Mouse (Mus musculus) CH12.LX (cell line): ENCODE data around the gene Hmox2. TPM values are rescaled to one million over a fixed set of nuclear protein-coding genes. Genes with fewer than 3 reads are reported as not detected.

Source experiments
- DNase-seq: peaks from one replicate; pipeline ENCODE4 v3.0.0-alpha.2; 2013; ENCODE audit errors: extremely low read depth
- H3K27ac ChIP-seq: 2 replicates; pipeline ENCODE4 v1.5.1; 2012; ENCODE audit warnings: low read depth, mild to moderate bottlenecking, control low read depth, moderate library complexity; ENCODE audit not compliant: insufficient read depth
- H3K27me3 ChIP-seq: replicated peaks from 2 replicates; pipeline ENCODE3; 2012; ENCODE audit warnings: inconsistent platforms
- H3K36me3 ChIP-seq, 2 experiments: replicated peaks in 1 of 2; 2 replicates each; pipeline versions ENCODE3 to v1.6.1; 2012; ENCODE audit warnings: inconsistent platforms in 1 of 2, low read length in 1 of 2, mild to moderate bottlenecking in 1 of 2, mixed read lengths in 1 of 2, moderate library complexity in 1 of 2; ENCODE audit not compliant: control insufficient read depth in 1 of 2, insufficient read depth in 1 of 2
- H3K4me1 ChIP-seq, 2 experiments: 2 replicates each; pipeline ENCODE4 v1.6.1; 2012; ENCODE audit warnings: inconsistent platforms in 1 of 2, moderate library complexity in 1 of 2; ENCODE audit not compliant: insufficient read depth in 2 of 2, control insufficient read depth in 1 of 2
- H3K4me2 ChIP-seq: 2 replicates; pipeline ENCODE4 v1.6.1; 2012; ENCODE audit warnings: low read depth, mild to moderate bottlenecking, control low read depth; ENCODE audit not compliant: poor library complexity, insufficient read depth, severe bottlenecking
- H3K4me3 ChIP-seq, 3 experiments: fragments of 150-350 bp in 1 of 3; sonication (generic) in 1 of 3; replicated peaks in 1 of 3; 2 replicates each; pipeline versions ENCODE3 to v1.5.1; 2011 to 2012; ENCODE audit warnings: low read depth in 2 of 3, low read length in 2 of 3, mild to moderate bottlenecking in 2 of 3, moderate library complexity in 2 of 3, control low read depth in 1 of 3, improper control_type of control experiment in 1 of 3, inconsistent platforms in 1 of 3, mixed read lengths in 1 of 3; ENCODE audit not compliant: poor library complexity in 1 of 3
- H3K79me2 ChIP-seq: replicated peaks from 2 replicates; pipeline ENCODE4 v1.6.1; 2012; ENCODE audit warnings: mild to moderate bottlenecking, moderate library complexity; ENCODE audit not compliant: control insufficient read depth, poor library complexity, insufficient read depth, severe bottlenecking; ENCODE audit errors: extremely low read depth
- H3K9ac ChIP-seq: 2 replicates; pipeline ENCODE4 v1.6.1; 2012; ENCODE audit warnings: low read depth, mild to moderate bottlenecking, control low read depth, moderate library complexity; ENCODE audit not compliant: insufficient read depth
- H3K9me3 ChIP-seq: replicated peaks from 2 replicates; pipeline ENCODE3; 2012; ENCODE audit warnings: low read length, inconsistent platforms, mixed read lengths
- CHD1 ChIP-seq: IDR thresholded peaks from 2 replicates; pipeline ENCODE4 v1.6.1; 2012; ENCODE audit warnings: low read depth, low read length, improper control_type of control experiment, inconsistent platforms
- CTCF ChIP-seq, 2 experiments: IDR thresholded peaks in 1 of 2; conservative IDR thresholded peaks in 1 of 2; 2 replicates each; pipeline ENCODE4 v1.5.1; 2011 to 2012; ENCODE audit warnings: low read depth in 2 of 2, low read length in 2 of 2, improper control_type of control experiment in 1 of 2, inconsistent platforms in 1 of 2, mild to moderate bottlenecking in 1 of 2, moderate library complexity in 1 of 2
- E2F4 ChIP-seq: IDR thresholded peaks from 2 replicates; pipeline ENCODE4 v1.6.1; 2011; ENCODE audit warnings: low read depth, low read length, improper control_type of control experiment; ENCODE audit not compliant: insufficient replicate concordance
- EP300 ChIP-seq: IDR thresholded peaks from 2 replicates; pipeline ENCODE4 v1.6.1; 2011; ENCODE audit warnings: low read length, improper control_type of control experiment
- HCFC1 ChIP-seq: IDR thresholded peaks from 2 replicates; pipeline ENCODE4 v1.6.1; 2012; ENCODE audit warnings: low read depth, mild to moderate bottlenecking, inconsistent platforms, low read length, improper control_type of control experiment
- IRF4 ChIP-seq: IDR thresholded peaks from 2 replicates; pipeline ENCODE4 v1.6.1; 2014; ENCODE audit warnings: low read depth, mild to moderate bottlenecking, inconsistent platforms, low read length, improper control_type of control experiment
- JUN ChIP-seq: IDR thresholded peaks from 2 replicates; pipeline ENCODE4 v1.6.1; 2011; ENCODE audit warnings: low read depth, mild to moderate bottlenecking, low read length, improper control_type of control experiment, moderate library complexity; ENCODE audit not compliant: insufficient read depth
- KAT2A ChIP-seq: IDR thresholded peaks from 2 replicates; pipeline ENCODE4 v1.6.1; 2012; ENCODE audit warnings: low read length, improper control_type of control experiment, inconsistent platforms; ENCODE audit not compliant: insufficient replicate concordance
- MAFK ChIP-seq: IDR thresholded peaks from 2 replicates; pipeline ENCODE4 v1.6.1; 2011; ENCODE audit warnings: low read length, improper control_type of control experiment; ENCODE audit not compliant: insufficient replicate concordance
- MAZ ChIP-seq: IDR thresholded peaks from 2 replicates; pipeline ENCODE4 v1.6.1; 2012; ENCODE audit warnings: low read depth, mild to moderate bottlenecking, inconsistent platforms, low read length, improper control_type of control experiment, moderate library complexity
- MEF2A ChIP-seq: IDR thresholded peaks from 2 replicates; pipeline ENCODE4 v1.6.1; 2014; ENCODE audit warnings: low read depth, mild to moderate bottlenecking, inconsistent platforms, low read length, improper control_type of control experiment, borderline replicate concordance
- MXI1 ChIP-seq: IDR thresholded peaks from 2 replicates; pipeline ENCODE4 v1.6.1; 2011; ENCODE audit warnings: mild to moderate bottlenecking, low read depth, low read length, improper control_type of control experiment
- MYC ChIP-seq: IDR thresholded peaks from 2 replicates; pipeline ENCODE4 v1.6.1; 2011; ENCODE audit warnings: low read depth, mild to moderate bottlenecking, improper control_type of control experiment, low read length
- NELFE ChIP-seq: IDR thresholded peaks from 2 replicates; pipeline ENCODE4 v1.6.1; 2011; ENCODE audit warnings: low read depth, low read length, improper control_type of control experiment
- NRF1 ChIP-seq: IDR thresholded peaks from 2 replicates; pipeline ENCODE4 v1.6.1; 2014; ENCODE audit warnings: low read depth, mild to moderate bottlenecking, inconsistent platforms, low read length, improper control_type of control experiment, moderate library complexity
- PAX5 ChIP-seq: IDR thresholded peaks from 2 replicates; pipeline ENCODE4 v1.6.1; 2012; ENCODE audit warnings: low read length, inconsistent platforms, mixed read lengths
- POLR2A ChIP-seq: IDR thresholded peaks from 2 replicates; pipeline ENCODE4 v1.6.1; 2011; ENCODE audit warnings: low read depth, mild to moderate bottlenecking, improper control_type of control experiment, low read length
- RAD21 ChIP-seq: IDR thresholded peaks from 2 replicates; pipeline ENCODE4 v1.6.1; 2011; ENCODE audit warnings: low read depth, mild to moderate bottlenecking, low read length, improper control_type of control experiment, moderate library complexity
- SIN3A ChIP-seq: IDR thresholded peaks from 2 replicates; pipeline ENCODE4 v1.6.1; 2012; ENCODE audit warnings: low read length, improper control_type of control experiment, inconsistent platforms
- SMC3 ChIP-seq: IDR thresholded peaks from 2 replicates; pipeline ENCODE4 v1.6.1; 2011; ENCODE audit warnings: low read depth, low read length, improper control_type of control experiment
- TCF12 ChIP-seq: IDR thresholded peaks from 2 replicates; pipeline ENCODE4 v1.6.1; 2014; ENCODE audit warnings: low read depth, mild to moderate bottlenecking, inconsistent platforms, low read length, improper control_type of control experiment
- UBTF ChIP-seq: IDR thresholded peaks from 2 replicates; pipeline ENCODE4 v1.6.1; 2012; ENCODE audit warnings: low read depth, mild to moderate bottlenecking, inconsistent platforms, low read length, improper control_type of control experiment, moderate library complexity
- USF2 ChIP-seq: conservative IDR thresholded peaks from 2 replicates; pipeline ENCODE4 v1.6.1; 2011; ENCODE audit warnings: low read depth, low read length, improper control_type of control experiment
- ZKSCAN1 ChIP-seq: IDR thresholded peaks from 2 replicates; pipeline ENCODE4 v1.6.1; 2012; ENCODE audit warnings: low read depth, inconsistent platforms, low read length, improper control_type of control experiment, borderline replicate concordance
- ZNF384 ChIP-seq: IDR thresholded peaks from 2 replicates; pipeline ENCODE4 v1.6.1; 2012; ENCODE audit warnings: low read depth, low read length, improper control_type of control experiment, inconsistent platforms
- dilution Hi-C: fragments of 300-500 bp; cut with MboI; formaldehyde crosslinking; loops from 2 replicates; pipeline ENCODE4 v1.14.3; 2020; ENCODE audit warnings: low sequenced_read_pairs; ENCODE audit not compliant: extremely low pct_unique_long_range_greater_than_20kb, extremely low pct_ligation_motif_present
- in situ Hi-C: fragments of 300-500 bp; cut with MboI; formaldehyde crosslinking; loops from 3 replicates; pipeline ENCODE4 v1.14.3; 2019; ENCODE audit warnings: low sequenced_read_pairs, low pct_ligation_motif_present, low pct_unique_long_range_greater_than_20kb, mixed read lengths
- polyA plus RNA-seq: library from polyadenylated mRNA; unstranded; fragments of >175 nt; gene quantifications from 2 replicates; pipeline ENCODE4 v1.2.1, GENCODE M21; 2012; ENCODE audit warnings: low read depth; ENCODE audit not compliant: insufficient read length
- total RNA-seq, 2 experiments: library from RNA; depleted of rRNA; stranded (reverse); fragments of 300-350 nt in 1 of 2; fragments of >200 nt in 1 of 2; gene quantifications; 2 replicates each; pipeline ENCODE4 v1.2.3; 2012 to 2014

The Hmox2 gene
- total and polyA plus RNA-seq, 3 experiments = 72.3 to 91.9 (median 74.0) TPM

GRCm38 (mm10) chr16:4730776-4731358 is 4.7 kb downstream of the Hmox2 start:
- H3K4me3 ChIP-seq = no peak overlapping the region
- dilution Hi-C loops (no loop called here), in situ Hi-C loops (no loop called here)
- no peak overlapping the region for H3K9ac ChIP-seq
- no peak for DNase-seq
- H3K27ac ChIP-seq = no peak overlapping the region
- H3K4me2 ChIP-seq = no peak overlapping the region
- H3K79me2 ChIP-seq = peaks cover 59% of the 10 kb centered on the region
- peaks cover 6 to 58% of the 10 kb centered on the region in 2 experiments; a peak in 3 of 4 replicates for H3K4me1 ChIP-seq
- no peaks in the 10 kb centered on the region for H3K9me3 ChIP-seq
- TF ChIP-seq CHD1 (no peak), PAX5 (no peak), EP300 (peak; percentile 9; the same call in 1 of the 2 replicates), ZNF384 (peak; percentile 91)
- no peaks in the 10 kb centered on the region for H3K27me3 ChIP-seq
- H3K36me3 ChIP-seq = peaks cover 0 to 16% of the 10 kb centered on the region in 2 experiments

- no peak for TF ChIP-seq NELFE
- TF ChIP-seq EP300 = peak; percentile 40; the same call in 1 of the 2 replicates
- Histone ChIP-seq H3K4me2 (no peak overlapping the region), H3K9ac (peak overlapping the region; percentile 25; the same call in 1 of the 2 replicates), H3K27ac (no peak overlapping the region), H3K79me2 (peaks cover 51% of the 10 kb centered on the region), H3K9me3 (no peaks in the 10 kb centered on the region), H3K4me3 (no peak overlapping the region), H3K4me1 (peaks cover 7 to 39% of the 10 kb centered on the region in 2 experiments; a peak in 3 of 4 replicates), H3K36me3 (peaks cover 0 to 24% of the 10 kb centered on the region in 2 experiments), H3K27me3 (no peaks in the 10 kb centered on the region)
- dilution Hi-C loops (no loop called here), in situ Hi-C loops (no loop called here)
- DNase-seq = peak; percentile 58
Observed at GRCm38 (mm10) chr16:4736262-4736661, 10.1 kb downstream of the Hmox2 start.

GRCm38 (mm10) chr16:4739994-4740393 is 13.8 kb downstream of the Hmox2 start:
- dilution Hi-C loops (no loop called here), in situ Hi-C loops (no loop called here)
- Histone ChIP-seq H3K4me1 (peaks cover 4 to 41% of the 10 kb centered on the region in 2 experiments; a peak in 3 of 4 replicates), H3K27me3 (no peaks in the 10 kb centered on the region), H3K36me3 (peaks cover 0 to 34% of the 10 kb centered on the region in 2 experiments), H3K27ac (no peak overlapping the region), H3K4me3 (no peak overlapping the region), H3K9ac (no peak overlapping the region), H3K9me3 (peaks cover 10% of the 10 kb centered on the region), H3K4me2 (no peak overlapping the region), H3K79me2 (peaks cover 35% of the 10 kb centered on the region)
- DNase-seq = no peak
- 0 out of 2 replicates have a peak, but pooled peaks have one; percentile 2 for TF ChIP-seq SMC3
- no peak for TF ChIP-seq ZKSCAN1
- no peak for TF ChIP-seq MAFK
- no peak for TF ChIP-seq IRF4
- no peak for TF ChIP-seq TCF12
- TF ChIP-seq NRF1 = no peak
- TF ChIP-seq E2F4 = no peak
- TF ChIP-seq USF2 = no peak
- no peak for TF ChIP-seq MXI1
- TF ChIP-seq RAD21 = peak; percentile 1
- no peak for TF ChIP-seq MAZ
- no peak for TF ChIP-seq MYC
- no peak for TF ChIP-seq MEF2A
- no peak for TF ChIP-seq HCFC1
- TF ChIP-seq SIN3A = no peak
- no peak for TF ChIP-seq ZNF384
- TF ChIP-seq KAT2A = no peak
- no peak for TF ChIP-seq JUN
- peak in 1 of 2 experiments; percentile 11; a peak in 1 of 4 replicates for TF ChIP-seq CTCF (conservative IDR thresholded peaks at IDR 0.05 in 1 of 2, IDR thresholded peaks at IDR 0.05 in 1 of 2; ENCODE audit: low read depth in 2 of 2, low read length in 2 of 2)
- no peak for TF ChIP-seq UBTF
- no peak for TF ChIP-seq POLR2A
